13 mouse cellular contexts compared by ENCODE assay signal in genomic region chr3:134605356-134605771, GRCm38 (mm10).
DNase-seq lines count a peak whose midpoint lies in the region; ATAC-seq and TF ChIP-seq lines count a peak whose summit lies in the region.
"Had no signal": no experiment of that assay in that cellular context is flagged by ENCODE, and none has a peak within 500 bp of the region (broad histone marks: within the 10 kb centered on the region; RNA-seq: fewer than 3 reads in every experiment).

No protein-coding gene starts in this region.

- H3K4me2 ChIP-seq in kidney, embryonic 16.5 days (replicated peaks; ENCODE audit: low read depth, low read length), result no peak overlapping the region
- no peak overlapping the region for H3K4me2 ChIP-seq in embryonic facial prominence, embryonic 12.5 days (replicated peaks)
- H3K4me2 ChIP-seq in hindbrain, embryonic 13.5 days, result peak overlapping the region; percentile 29; the same call in 1 of the 2 replicates
- H3K4me2 ChIP-seq: heart, embryonic 13.5 days had no signal

- peaks cover 8% of the 10 kb centered on the region; the same call in 1 of the 2 replicates for H3K4me1 ChIP-seq in kidney, embryonic 16.5 days (ENCODE audit: insufficient read depth, low read length)
- no peaks in the 10 kb centered on the region for H3K4me1 ChIP-seq in kidney, adult 2 months (ENCODE audit: control insufficient read depth, insufficient read depth, low read length)
- H3K4me1 ChIP-seq in embryonic facial prominence, embryonic 12.5 days, result no peaks in the 10 kb centered on the region
- H3K4me1 ChIP-seq in hindbrain, embryonic 13.5 days (replicated peaks), result peaks cover 9% of the 10 kb centered on the region
- H3K4me1 ChIP-seq: heart, embryonic 13.5 days had no signal

- WGBS in kidney, embryonic 16.5 days, result 16% methylated on average over 6 of the region's 6 CpGs
- 24% methylated on average over 6 of the region's 6 CpGs for WGBS in kidney, adult 2 months
- 61% methylated on average over 6 of the region's 6 CpGs for WGBS in embryonic facial prominence, embryonic 12.5 days
- WGBS in hindbrain, embryonic 13.5 days, result 17% methylated on average over 6 of the region's 6 CpGs

- H3K9me3 ChIP-seq in kidney, embryonic 16.5 days (ENCODE audit: low read length), result no peaks in the 10 kb centered on the region
- no peaks in the 10 kb centered on the region for H3K9me3 ChIP-seq in embryonic facial prominence, embryonic 12.5 days
- H3K9me3 ChIP-seq in hindbrain, embryonic 13.5 days, result no peaks in the 10 kb centered on the region
- H3K9me3 ChIP-seq: heart, embryonic 13.5 days had no signal

- TF ChIP-seq CTCF in kidney, adult 2 months (conservative IDR thresholded peaks at IDR 0.05; ENCODE audit: insufficient read depth, insufficient read length, low read depth, low read length), result no peak

- H3K27me3 ChIP-seq in kidney, embryonic 16.5 days (ENCODE audit: insufficient read depth, low read length), result no peaks in the 10 kb centered on the region
- H3K27me3 ChIP-seq in kidney, adult 2 months (replicated peaks; ENCODE audit: control insufficient read depth, insufficient read depth, low read length), result no peaks in the 10 kb centered on the region
- H3K27me3 ChIP-seq in embryonic facial prominence, embryonic 12.5 days, result no peaks in the 10 kb centered on the region
- H3K27me3 ChIP-seq in hindbrain, embryonic 13.5 days, result no peaks in the 10 kb centered on the region
- H3K27me3 ChIP-seq: heart, embryonic 13.5 days had no signal

- no peak for TF ChIP-seq POLR2A in kidney, adult 2 months (IDR thresholded peaks at IDR 0.05; ENCODE audit: low read depth, low read length)

- no peaks in the 10 kb centered on the region for H3K36me3 ChIP-seq in kidney, embryonic 16.5 days (ENCODE audit: insufficient read depth, low read length)
- H3K36me3 ChIP-seq in kidney, adult 2 months (ENCODE audit: control insufficient read depth, insufficient read depth, low read length), result no peaks in the 10 kb centered on the region
- no peaks in the 10 kb centered on the region for H3K36me3 ChIP-seq in embryonic facial prominence, embryonic 12.5 days
- no peaks in the 10 kb centered on the region for H3K36me3 ChIP-seq in hindbrain, embryonic 13.5 days
- H3K36me3 ChIP-seq: heart, embryonic 13.5 days had no signal

- no peak overlapping the region for H3K27ac ChIP-seq in kidney, embryonic 16.5 days (ENCODE audit: low read length)
- no peak overlapping the region for H3K27ac ChIP-seq in kidney, adult 2 months (ENCODE audit: insufficient read depth, low read depth, low read length)
- no peak overlapping the region for H3K27ac ChIP-seq in embryonic facial prominence, embryonic 12.5 days
- peak overlapping the region; percentile 53 for H3K27ac ChIP-seq in hindbrain, embryonic 13.5 days
- H3K27ac ChIP-seq: heart, embryonic 13.5 days had no signal

- DNase-seq in kidney, adult 2 months, result no peak
- peak; percentile 19 for DNase-seq in neural tube, embryonic 10.5 days (ENCODE audit: extremely low spot score, low spot score)
- no peak for DNase-seq in spleen, postnatal 4 days (ENCODE audit: low spot score in 2 of 2)
- no peak for DNase-seq in ovary, postnatal 10 days (ENCODE audit: low spot score)
- DNase-seq in urinary bladder, postnatal 10 days (ENCODE audit: low spot score), result no peak
- DNase-seq: cerebellum, adult 2 months; layer of hippocampus, postnatal 36 days; lung, postnatal 14 days; thymus, postnatal 14 days had no signal

- no peak overlapping the region for H3K9ac ChIP-seq in kidney, embryonic 16.5 days (replicated peaks; ENCODE audit: low read length)
- H3K9ac ChIP-seq in embryonic facial prominence, embryonic 12.5 days, result no peak overlapping the region
- no peak overlapping the region for H3K9ac ChIP-seq in hindbrain, embryonic 13.5 days
- H3K9ac ChIP-seq: heart, embryonic 13.5 days had no signal

- peak; percentile 79; the same call in 1 of the 2 replicates for ATAC-seq in kidney, embryonic 16.5 days (ENCODE audit: low FRiP score, low TSS enrichment)
- 0 out of 2 replicates have a peak, but pooled peaks have one; percentile 28 for ATAC-seq in embryonic facial prominence, embryonic 12.5 days (ENCODE audit: insufficient number of reproducible peaks, insufficient read depth, low FRiP score, low TSS enrichment)
- ATAC-seq in hindbrain, embryonic 13.5 days (ENCODE audit: low FRiP score), result peak; percentile 98

- no peak overlapping the region for H3K4me3 ChIP-seq in kidney, embryonic 16.5 days (ENCODE audit: low read length)
- no peak overlapping the region for H3K4me3 ChIP-seq in kidney, adult 2 months (ENCODE audit: insufficient read depth, low read depth, low read length)
- H3K4me3 ChIP-seq in embryonic facial prominence, embryonic 12.5 days, result no peak overlapping the region
- H3K4me3 ChIP-seq in hindbrain, embryonic 13.5 days, result no peak overlapping the region
- H3K4me3 ChIP-seq: heart, embryonic 13.5 days had no signal

Comparison
In these comparisons a context has a peak if more than half of its experiments do, and no peak if none do; other contexts are left out.
1. ATAC-seq: peak in every context shown above with its lines; median percentile 98 in hindbrain, embryonic 13.5 days; 79 in kidney, embryonic 16.5 days; 28 in embryonic facial prominence, embryonic 12.5 days.